Mouse (Mus musculus): Measurements from ENCODE around the gene Tead2.

DNA sequence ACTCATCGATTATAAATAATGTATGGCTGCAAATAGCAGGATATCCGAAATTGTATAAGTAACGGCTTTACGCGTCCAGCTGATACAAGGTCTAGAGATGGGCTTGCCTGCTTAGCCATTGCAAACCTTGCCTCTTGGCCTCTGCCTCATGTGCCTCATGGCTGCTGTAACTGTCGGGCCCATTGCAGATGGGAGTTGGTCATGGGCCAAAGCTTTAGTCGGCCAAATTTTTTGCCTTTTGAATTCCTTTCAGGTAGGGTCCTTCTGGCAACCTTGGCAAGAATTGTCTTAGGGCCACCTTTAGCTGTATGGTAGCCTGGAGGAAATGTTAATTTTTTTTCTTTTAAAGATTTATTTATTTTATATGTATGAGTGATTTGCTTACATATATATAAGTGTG lies 9.3 kb downstream of the Tead2 start:
- TF ChIP-seq CTCF (conservative IDR thresholded peaks at IDR 0.05; ENCODE audit: low read length) = no peak
- no peak for TF ChIP-seq NANOG (IDR thresholded peaks at IDR 0.05; ENCODE audit: borderline replicate concordance, low read length)
- no peak for TF ChIP-seq POU5F1 (IDR thresholded peaks at IDR 0.05; ENCODE audit: borderline replicate concordance, low read length)

Data from E14TG2a.4 (cell line).